ENCODE assay signal across 28 mouse cellular contexts in genomic region chr9:70892627-70893026, GRCm38 (mm10). TPM values are rescaled to one million over a fixed set of nuclear protein-coding genes. Genes with fewer than 3 reads are reported as not detected.
A peak's percentile ranks its signal among the peaks of the same experiment; 100 is the strongest.
DNase-seq lines count a peak whose midpoint lies in the region; ATAC-seq and TF ChIP-seq lines count a peak whose summit lies in the region.
"Had no signal": no experiment of that assay in that cellular context is flagged by ENCODE, and none has a peak within 500 bp of the region (broad histone marks: within the 10 kb centered on the region; RNA-seq: fewer than 3 reads in every experiment).

No protein-coding gene starts in this region.

- ATAC-seq in liver, embryonic 11.5 days (replicated peaks; ENCODE audit: low FRiP score) = peak; percentile 85
- ATAC-seq in liver, embryonic 16.5 days (ENCODE audit: low read depth) = peak; percentile 85
- ATAC-seq in intestine, postnatal 0 days = no peak
- ATAC-seq: CD4-positive, CD25-positive, alpha-beta regulatory T cell, adult 4 months; forebrain, embryonic 15.5 days; hindbrain, embryonic 16.5 days; lung, postnatal 0 days; midbrain, embryonic 13.5 days had no signal

- H3K4me3 ChIP-seq in liver, embryonic 11.5 days (ENCODE audit: low read depth, low read length) = no peak overlapping the region
- H3K4me3 ChIP-seq in liver, embryonic 16.5 days (ENCODE audit: low read depth, low read length) = no peak overlapping the region
- H3K4me3 ChIP-seq in intestine, postnatal 0 days (ENCODE audit: low read depth, low read length) = no peak overlapping the region
- H3K4me3 ChIP-seq: embryonic facial prominence, embryonic 10.5 days; embryonic facial prominence, embryonic 15.5 days; forebrain, embryonic 15.5 days; megakaryocyte, embryonic 14.5 days; midbrain, embryonic 13.5 days had no signal

- peaks cover 26% of the 10 kb centered on the region for H3K4me1 ChIP-seq in liver, embryonic 11.5 days (replicated peaks; ENCODE audit: control insufficient read depth, insufficient read depth, low read length)
- peaks cover 53% of the 10 kb centered on the region for H3K4me1 ChIP-seq in liver, embryonic 16.5 days (ENCODE audit: control insufficient read depth, low read depth, low read length)
- H3K4me1 ChIP-seq in intestine, postnatal 0 days (replicated peaks; ENCODE audit: control insufficient read depth, insufficient read depth, low read length) = no peaks in the 10 kb centered on the region
- H3K4me1 ChIP-seq: forebrain, embryonic 15.5 days; midbrain, embryonic 13.5 days had no signal

- peak overlapping the region; percentile 16; the same call in 1 of the 2 replicates for H3K27ac ChIP-seq in liver, embryonic 11.5 days (ENCODE audit: low read depth, low read length)
- peak overlapping the region; percentile 68 for H3K27ac ChIP-seq in liver, embryonic 16.5 days (ENCODE audit: low read length)
- H3K27ac ChIP-seq in intestine, postnatal 0 days (ENCODE audit: low read depth, low read length) = no peak overlapping the region
- H3K27ac ChIP-seq: embryonic facial prominence, embryonic 10.5 days; embryonic facial prominence, embryonic 15.5 days; forebrain, embryonic 15.5 days; midbrain, embryonic 13.5 days had no signal

- 0 out of 2 replicates have a peak, but pooled peaks cover 3% of the 10 kb centered on the region for H3K9me3 ChIP-seq in liver, embryonic 11.5 days (ENCODE audit: control insufficient read depth, low read length)
- H3K9me3 ChIP-seq in liver, embryonic 16.5 days (replicated peaks; ENCODE audit: control insufficient read depth, low read length) = no peaks in the 10 kb centered on the region
- no peaks in the 10 kb centered on the region for H3K9me3 ChIP-seq in intestine, postnatal 0 days (ENCODE audit: control insufficient read depth)
- H3K9me3 ChIP-seq: embryonic facial prominence, embryonic 10.5 days; embryonic facial prominence, embryonic 15.5 days; forebrain, embryonic 15.5 days; megakaryocyte, embryonic 14.5 days; midbrain, embryonic 13.5 days had no signal

- no peaks in the 10 kb centered on the region for H3K36me3 ChIP-seq in liver, embryonic 11.5 days (ENCODE audit: control insufficient read depth, insufficient read depth, low read length)
- no peaks in the 10 kb centered on the region for H3K36me3 ChIP-seq in liver, embryonic 16.5 days (ENCODE audit: control insufficient read depth, insufficient read depth)
- H3K36me3 ChIP-seq in intestine, postnatal 0 days (ENCODE audit: control insufficient read depth, insufficient read depth) = no peaks in the 10 kb centered on the region
- H3K36me3 ChIP-seq: embryonic facial prominence, embryonic 10.5 days; embryonic facial prominence, embryonic 15.5 days; forebrain, embryonic 15.5 days; midbrain, embryonic 13.5 days had no signal

- WGBS in liver, embryonic 11.5 days = 72% methylated on average over 5 of the region's 5 CpGs
- 43% methylated on average over 5 of the region's 5 CpGs for WGBS in liver, embryonic 16.5 days (ENCODE audit: insufficient replicate concordance)
- 79% methylated on average over 5 of the region's 5 CpGs for WGBS in intestine, postnatal 0 days

- no peak overlapping the region for H3K4me2 ChIP-seq in liver, embryonic 11.5 days
- H3K4me2 ChIP-seq in liver, embryonic 16.5 days (ENCODE audit: low read depth, low read length) = peak overlapping the region; percentile 19
- no peak overlapping the region for H3K4me2 ChIP-seq in intestine, postnatal 0 days (replicated peaks; ENCODE audit: low read depth)
- H3K4me2 ChIP-seq: embryonic facial prominence, embryonic 15.5 days; forebrain, embryonic 15.5 days; midbrain, embryonic 13.5 days had no signal

- no peaks in the 10 kb centered on the region for H3K27me3 ChIP-seq in liver, embryonic 11.5 days (replicated peaks; ENCODE audit: control insufficient read depth, insufficient read depth, low read length)
- no peaks in the 10 kb centered on the region for H3K27me3 ChIP-seq in liver, embryonic 16.5 days (ENCODE audit: control insufficient read depth, insufficient read depth, low read depth, low read length)
- no peaks in the 10 kb centered on the region for H3K27me3 ChIP-seq in intestine, postnatal 0 days (replicated peaks; ENCODE audit: control insufficient read depth, insufficient read depth, low read length)
- H3K27me3 ChIP-seq: embryonic facial prominence, embryonic 15.5 days; forebrain, embryonic 15.5 days; megakaryocyte, embryonic 14.5 days; midbrain, embryonic 13.5 days had no signal

- 0 out of 2 replicates have a peak overlapping the region, but pooled peaks have one; percentile 23 for H3K9ac ChIP-seq in liver, embryonic 11.5 days (ENCODE audit: low read depth, low read length)
- H3K9ac ChIP-seq in liver, embryonic 16.5 days (ENCODE audit: low read depth, low read length) = peak overlapping the region; percentile 41
- H3K9ac ChIP-seq in intestine, postnatal 0 days (ENCODE audit: low read depth, low read length) = no peak overlapping the region
- H3K9ac ChIP-seq: embryonic facial prominence, embryonic 15.5 days; forebrain, embryonic 15.5 days; midbrain, embryonic 13.5 days had no signal

- DNase-seq in c-Kit-negative CD71-positive TER-119-positive erythroid progenitor cells, embryonic 14.5 days (ENCODE audit: low read depth, low spot score) = peak; percentile 49
- DNase-seq in liver, embryonic 11.5 days (ENCODE audit: low spot score) = no peak
- no peak for DNase-seq in embryo, embryonic 10 days (ENCODE audit: low spot score)
- no peak for DNase-seq in ovary, adult 18-20 months (ENCODE audit: low spot score)
- DNase-seq in heart, adult 11 months = no peak
- DNase-seq: adrenal gland, postnatal 25 days; cerebellum, adult 2 months; cerebellum, postnatal 14 days; gastrocnemius, postnatal 36 days; kidney, adult 2 months; layer of hippocampus, postnatal 36 days; lung, postnatal 4 days; retina, postnatal 1 day; right cerebral cortex, postnatal 14 days; thymus, adult 18-20 months; thymus, postnatal 36 days had no signal

- TF ChIP-seq CTCF in intestine, postnatal 0 days (IDR thresholded peaks at IDR 0.05; ENCODE audit: low read depth) = no peak

RNA-seq across cellular contexts. Expression of gene Lipc, which starts 59.4 kb away (rescaled TPM):
- 15.0 and 16.7 TPM in 2 replicates for polyA plus RNA-seq in liver, embryonic 11.5 days (2014; fragmentation: Nextera tagmentation; extraction: Ambion mirVana)
- polyA plus RNA-seq in liver, embryonic 16.5 days (2015; fragmentation: Nextera tagmentation; extraction: Ambion mirVana) = 44.3 and 45.9 TPM in 2 replicates
- polyA plus RNA-seq in intestine, postnatal 0 days (2015; fragmentation: Nextera tagmentation; extraction: Ambion mirVana) = 0.08 TPM in 1 of 2 replicates, not detected in the other
- polyA plus RNA-seq: CD4-positive, CD25-positive, alpha-beta regulatory T cell, adult 4 months; embryonic facial prominence, embryonic 10.5 days; forebrain, embryonic 15.5 days; hindbrain, embryonic 11.5 days; intestine, embryonic 14.5 days; midbrain, embryonic 13.5 days had no signal

Comparison
In these comparisons a context has a peak if more than half of its experiments do, and no peak if none do; other contexts are left out.
1. RNA of gene Lipc, which starts 59.4 kb away (polyA plus RNA-seq): 44.3 to 45.9 TPM in liver, embryonic 16.5 days and 15.0 to 16.7 TPM in liver, embryonic 11.5 days; 0.08 TPM in intestine, postnatal 0 days; every median in the first group is over 10 times any median in the second.